Mouse (Mus musculus) heart, adult 2 months (tissue): Measurements from ENCODE around the gene Ccdc57. TPM values are rescaled to one million over a fixed set of nuclear protein-coding genes. Genes with fewer than 3 reads are reported as not detected.

Experiments used
- DNase-seq, 2 experiments: peaks; one replicate each; pipeline ENCODE4 v3.0.0; 2021
- H3K27ac ChIP-seq: fragments of 200-600 bp; 2 replicates; pipeline ENCODE4 v1.8.1; 2022
- H3K27me3 ChIP-seq: fragments of 200-500 bp; 2 replicates; pipeline ENCODE4 v1.6.1; 2012; ENCODE audit warnings: mild to moderate bottlenecking, low read length, inconsistent platforms, mixed read lengths; ENCODE audit not compliant: control insufficient read depth, insufficient read depth
- H3K36me3 ChIP-seq: fragments of 200-500 bp; 2 replicates; pipeline ENCODE4 v1.6.1; 2012; ENCODE audit warnings: low read length, inconsistent platforms; ENCODE audit not compliant: control insufficient read depth, insufficient read depth
- H3K4me1 ChIP-seq: fragments of 200-500 bp; 2 replicates; pipeline ENCODE4 v1.6.1; 2011; ENCODE audit warnings: low read length; ENCODE audit not compliant: control insufficient read depth, insufficient read depth
- H3K4me3 ChIP-seq: fragments of 200-600 bp; 2 replicates; pipeline ENCODE4 v1.8.1; 2022
- H3K79me2 ChIP-seq: fragments of 200-500 bp; replicated peaks from 2 replicates; pipeline ENCODE4 v1.6.1; 2012; ENCODE audit warnings: mild to moderate bottlenecking, inconsistent platforms, low read length, moderate library complexity, mixed read lengths; ENCODE audit not compliant: control insufficient read depth, insufficient read depth
- H3K9ac ChIP-seq: fragments of 200-500 bp; 2 replicates; pipeline ENCODE4 v1.6.1; 2012; ENCODE audit warnings: low read depth, mild to moderate bottlenecking, control low read depth, inconsistent platforms, low read length, mixed read lengths
- CTCF ChIP-seq: fragments of 200-600 bp; IDR thresholded peaks from 2 replicates; pipeline ENCODE4 v1.8.1; 2022; ENCODE audit warnings: antibody characterized with exemption, mild to moderate bottlenecking, moderate library complexity
- EP300 ChIP-seq: fragments of 200-500 bp; IDR thresholded peaks from 2 replicates; pipeline ENCODE4 v1.6.1; 2011; ENCODE audit warnings: low read depth, low read length, control low read depth; ENCODE audit not compliant: insufficient read depth
- POLR2A ChIP-seq: fragments of 200-500 bp; IDR thresholded peaks from 2 replicates; pipeline ENCODE4 v1.6.1; 2011; ENCODE audit warnings: mild to moderate bottlenecking, low read depth, low read length, control low read depth; ENCODE audit not compliant: insufficient read depth
- WGBS: fragments of 180-500 bp; shearing (Covaris S2); methylation state at CpG from one replicate; pipeline ENCODE4 v1.1.7; 2018; 5-methylcytosine and 5-hydroxymethylcytosine counted together
- intact Hi-C: fragments of 180-260 bp; cut with DNase I; formaldehyde crosslinking; loops from one replicate; pipeline ENCODE4 v1.15.1; 2025
- polyA plus RNA-seq: library from polyadenylated mRNA; depleted of rRNA; stranded (reverse); fragments of >200 nt; gene quantifications from 2 replicates; pipeline ENCODE4 v1.2.3, GENCODE M21; 2012
- total RNA-seq, 2 experiments: library from RNA; stranded (reverse); gene quantifications; 2 replicates each; pipeline ENCODE4 v1.2.3; 2021

Gene Ccdc57
- total and polyA plus RNA-seq, 3 experiments, result 0.86 to 1.3 (median 1.1) TPM

DNA sequence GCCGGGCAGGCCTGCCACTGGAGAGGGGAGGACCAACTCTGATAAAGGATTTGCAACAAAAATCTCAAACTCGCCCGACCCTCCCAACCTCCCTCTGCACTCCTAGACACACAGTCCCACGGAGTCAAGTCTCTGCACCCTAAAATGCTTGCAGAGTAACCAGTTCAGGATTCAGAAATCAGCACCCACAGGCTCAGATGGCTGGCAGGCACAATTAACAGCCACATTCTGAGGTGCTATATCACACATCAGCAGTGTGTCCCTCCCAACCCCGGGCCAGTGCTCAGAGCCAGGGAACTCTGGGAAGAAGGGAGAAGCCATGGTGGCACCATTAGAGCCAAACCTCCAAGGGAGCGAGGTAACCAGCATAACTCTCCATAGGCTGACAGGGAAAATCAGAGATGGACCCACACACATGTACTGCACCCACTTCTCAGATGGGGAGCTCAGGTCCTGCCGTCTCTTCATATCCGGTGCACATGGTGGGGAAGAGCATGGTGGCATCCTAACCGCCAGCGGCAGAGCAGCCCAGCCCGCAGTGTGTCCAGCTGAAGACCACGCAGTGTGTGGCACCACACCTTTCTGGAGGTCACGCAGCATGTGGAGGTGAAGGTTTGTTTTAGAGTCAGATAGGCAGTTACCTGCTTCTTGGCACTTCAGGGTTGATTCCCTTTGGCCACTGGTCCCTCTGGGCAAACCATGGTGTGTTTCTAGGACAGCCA lies 29.5 kb upstream of the Ccdc57 start:
- TF ChIP-seq EP300 (no peak), POLR2A (no peak), CTCF (no peak)
- Histone ChIP-seq H3K36me3 (peaks cover 4% of the 10 kb centered on the region; the same call in 1 of the 2 replicates), H3K27me3 (no peaks in the 10 kb centered on the region), H3K79me2 (no peaks in the 10 kb centered on the region; the same call in 1 of the 2 replicates), H3K9ac (no peak overlapping the region), H3K27ac (no peak overlapping the region), H3K4me1 (peaks cover 5% of the 10 kb centered on the region), H3K4me3 (no peak overlapping the region)
- 88% methylated on average over 13 of the region's 13 CpGs for WGBS
- intact Hi-C loops, result no loop called here
- no peak for DNase-seq

DNA sequence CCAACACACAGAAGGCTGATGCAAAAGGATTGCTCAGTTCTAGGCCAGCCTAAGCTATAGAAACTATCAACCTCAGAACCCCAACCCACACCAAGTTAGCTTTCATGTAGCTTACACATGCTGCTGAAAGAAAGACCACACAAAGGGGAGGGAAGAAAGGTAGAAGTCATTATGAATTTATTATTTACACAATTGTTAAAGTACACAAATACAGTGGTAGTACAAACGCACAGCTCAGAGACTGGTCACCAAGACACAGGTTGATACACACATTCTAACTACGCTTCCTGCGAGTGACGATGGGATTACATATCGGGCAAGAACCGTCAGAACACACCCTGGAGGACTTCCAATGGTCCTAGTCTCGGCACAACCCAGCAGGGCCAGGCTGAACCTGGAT lies 28.9 kb upstream of the Ccdc57 start:
- no peak for TF ChIP-seq EP300
- TF ChIP-seq CTCF, result no peak
- no peak for TF ChIP-seq POLR2A
- Histone ChIP-seq H3K27me3 (no peaks in the 10 kb centered on the region), H3K4me3 (no peak overlapping the region), H3K79me2 (no peaks in the 10 kb centered on the region; the same call in 1 of the 2 replicates), H3K4me1 (peaks cover 4% of the 10 kb centered on the region), H3K36me3 (peaks cover 4% of the 10 kb centered on the region; the same call in 1 of the 2 replicates), H3K9ac (no peak overlapping the region), H3K27ac (no peak overlapping the region)
- 82% methylated on average over 7 of the region's 7 CpGs for WGBS
- no peak for DNase-seq
- intact Hi-C loops, result no loop called here

DNA sequence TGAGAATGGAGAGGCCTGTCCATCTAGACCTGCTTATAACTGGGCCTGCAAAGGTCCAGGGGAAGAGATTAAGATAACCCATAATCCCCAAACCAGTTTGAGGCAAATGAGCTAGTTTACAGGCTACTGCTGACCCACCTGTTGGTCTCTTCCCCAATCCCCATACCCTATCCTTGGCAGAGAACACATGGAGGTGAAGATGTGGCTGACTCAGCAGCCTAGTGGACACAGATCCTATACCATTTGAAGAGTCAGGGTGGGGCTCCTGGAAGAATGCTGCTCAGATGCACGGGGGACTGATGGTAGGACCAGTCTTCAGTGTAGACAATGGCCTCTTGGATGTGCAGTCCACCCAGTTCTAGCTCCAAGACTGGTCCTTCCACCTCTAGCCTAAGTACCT lies 27.6 kb upstream of the Ccdc57 start:
- no peak overlapping the region for H3K9ac ChIP-seq
- DNase-seq, result no peak
- no peaks in the 10 kb centered on the region for H3K27me3 ChIP-seq
- no peaks in the 10 kb centered on the region for H3K36me3 ChIP-seq
- intact Hi-C loops, result no loop called here
- no peaks in the 10 kb centered on the region for H3K79me2 ChIP-seq
- no peak overlapping the region for H3K4me3 ChIP-seq
- WGBS, result 52% methylated on average over 1 of the region's 1 CpGs
- peaks cover 4% of the 10 kb centered on the region for H3K4me1 ChIP-seq
- no peak overlapping the region for H3K27ac ChIP-seq
- TF ChIP-seq CTCF (no peak), EP300 (no peak), POLR2A (no peak)

DNA sequence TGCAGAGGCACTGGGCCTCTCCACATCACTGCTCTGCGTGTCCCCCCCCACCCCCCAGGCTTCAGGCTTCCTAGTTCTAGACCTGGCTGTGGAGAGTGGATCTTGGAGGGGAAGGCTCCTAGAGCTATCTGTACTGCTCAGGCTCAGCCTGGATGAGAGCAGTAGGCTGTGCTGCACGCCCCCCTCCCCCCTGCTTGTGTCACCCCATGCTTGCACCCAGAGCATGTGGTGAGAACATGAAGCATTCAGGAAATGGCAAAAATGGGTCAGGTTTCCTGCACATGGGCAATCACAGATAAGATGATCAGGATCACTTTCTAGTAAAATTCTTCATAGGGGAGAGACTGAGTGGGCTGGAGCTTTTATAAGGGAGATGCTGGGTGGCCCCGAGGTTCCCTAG lies 26.9 kb upstream of the Ccdc57 start:
- no peaks in the 10 kb centered on the region for H3K36me3 ChIP-seq
- TF ChIP-seq EP300 (no peak), POLR2A (no peak), CTCF (no peak)
- no peak overlapping the region for H3K4me3 ChIP-seq
- H3K79me2 ChIP-seq, result no peaks in the 10 kb centered on the region
- no peaks in the 10 kb centered on the region for H3K27me3 ChIP-seq
- no peak overlapping the region for H3K9ac ChIP-seq
- peaks cover 3% of the 10 kb centered on the region for H3K4me1 ChIP-seq
- intact Hi-C loops, result no loop called here
- DNase-seq, result no peak
- 63% methylated on average over 3 of the region's 3 CpGs for WGBS
- H3K27ac ChIP-seq, result no peak overlapping the region

DNA sequence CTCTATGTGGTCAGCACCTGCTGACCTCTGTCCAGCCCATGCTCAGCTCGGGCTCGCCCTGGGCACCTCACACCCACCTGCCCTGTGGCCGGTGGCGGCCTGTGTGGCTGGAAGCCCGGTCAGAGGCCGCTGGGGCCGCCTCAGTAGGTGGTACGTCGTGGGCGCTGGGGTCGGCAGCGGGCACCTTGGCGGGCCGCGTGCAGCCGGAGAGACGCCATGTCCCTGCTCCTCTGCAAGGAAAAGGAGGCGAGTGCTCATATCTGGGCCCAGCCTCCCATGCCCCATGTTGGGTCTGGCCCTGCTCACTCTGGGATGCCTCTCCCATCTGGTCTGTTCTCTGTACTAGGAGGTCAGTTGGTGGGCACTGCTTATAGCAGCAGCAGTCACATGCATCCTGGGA lies 26.4 kb upstream of the Ccdc57 start:
- intact Hi-C loops, result no loop called here
- Histone ChIP-seq H3K27me3 (no peaks in the 10 kb centered on the region), H3K4me3 (no peak overlapping the region), H3K79me2 (no peaks in the 10 kb centered on the region), H3K4me1 (peaks cover 3% of the 10 kb centered on the region), H3K36me3 (no peaks in the 10 kb centered on the region), H3K9ac (no peak overlapping the region), H3K27ac (no peak overlapping the region)
- no peak for DNase-seq
- TF ChIP-seq EP300 (no peak), CTCF (no peak), POLR2A (no peak)
- 87% methylated on average over 18 of the region's 18 CpGs for WGBS

DNA sequence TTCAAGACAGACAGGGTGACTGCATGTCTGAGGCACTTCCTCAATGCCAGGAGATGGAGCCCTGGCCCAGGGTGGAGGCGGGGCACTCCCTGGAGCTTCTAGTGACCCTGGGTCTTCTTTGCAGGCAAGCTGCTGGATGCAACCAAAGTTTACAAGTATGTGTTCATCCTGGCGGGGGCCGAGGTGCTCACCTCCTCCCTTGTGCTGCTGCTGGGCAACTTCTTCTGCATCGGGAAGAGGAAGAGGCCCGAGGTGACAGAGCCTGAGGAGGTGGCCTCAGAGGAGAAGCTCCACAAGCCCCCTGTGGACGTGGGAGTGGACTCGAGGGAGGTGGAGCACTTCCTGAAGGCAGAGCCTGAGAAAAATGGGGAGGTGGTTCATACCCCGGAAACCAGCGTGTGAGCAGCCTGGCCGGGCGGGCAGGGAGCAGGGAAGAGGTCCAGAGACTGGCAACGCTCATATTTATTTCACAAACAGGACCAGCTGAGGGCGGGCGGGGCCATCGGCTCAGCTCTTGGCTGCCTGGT lies 25.1 kb upstream of the Ccdc57 start:
- Histone ChIP-seq H3K36me3 (no peaks in the 10 kb centered on the region), H3K4me3 (no peak overlapping the region), H3K4me1 (peaks cover 3% of the 10 kb centered on the region), H3K79me2 (no peaks in the 10 kb centered on the region), H3K9ac (no peak overlapping the region), H3K27ac (peak overlapping the region; percentile 31), H3K27me3 (no peaks in the 10 kb centered on the region)
- TF ChIP-seq EP300, result no peak
- no peak for TF ChIP-seq POLR2A
- TF ChIP-seq CTCF, result no peak
- peak; percentile 47 to 48 for DNase-seq
- 34% methylated on average over 15 of the region's 15 CpGs for WGBS
- intact Hi-C loops, result no loop called here
